Mouse (Mus musculus) 3134 (cell line): ENCODE measurements around the gene Fnbp1.

Experiments
- DNase-seq: peaks from one replicate; pipeline ENCODE4 v3.0.0-alpha.2; 2011; ENCODE audit warnings: low spot score; ENCODE audit not compliant: insufficient read length; ENCODE audit errors: extremely low read depth

Fnbp1 gene

GRCm38 (mm10) chr2:31075836-31076235, 66.0 kb downstream of the Fnbp1 start:
- no peak for DNase-seq

GRCm38 (mm10) chr2:31075168-31075567, 66.6 kb downstream of the Fnbp1 start:
- no peak for DNase-seq

- no peak for DNase-seq
Measured at GRCm38 (mm10) chr2:31069506-31069905, 72.3 kb downstream of the Fnbp1 start.

GRCm38 (mm10) chr2:31069114-31069445, 72.7 kb downstream of the Fnbp1 start:
- DNase-seq = no peak

GRCm38 (mm10) chr2:31068246-31069113, 73.3 kb downstream of the Fnbp1 start:
- peak; percentile 69 for DNase-seq

GRCm38 (mm10) chr2:31067696-31068245, 74.0 kb downstream of the Fnbp1 start:
- DNase-seq = no peak

- no peak for DNase-seq
Measured at GRCm38 (mm10) chr2:31067059-31067595, 74.7 kb downstream of the Fnbp1 start.

GRCm38 (mm10) chr2:31066019-31066789, 75.6 kb downstream of the Fnbp1 start:
- no peak for DNase-seq

- DNase-seq = peak; percentile 24
Measured at GRCm38 (mm10) chr2:31061868-31062628, 79.8 kb downstream of the Fnbp1 start.

GRCm38 (mm10) chr2:31060787-31061730, 80.7 kb downstream of the Fnbp1 start:
- no peak for DNase-seq

GRCm38 (mm10) chr2:31060271-31060670, 81.5 kb downstream of the Fnbp1 start:
- DNase-seq = no peak

GRCm38 (mm10) chr2:31058443-31058842, 83.4 kb downstream of the Fnbp1 start:
- no peak for DNase-seq

GRCm38 (mm10) chr2:31057549-31058177, 84.1 kb downstream of the Fnbp1 start:
- DNase-seq = no peak

GRCm38 (mm10) chr2:31056070-31056469, 85.7 kb downstream of the Fnbp1 start:
- no peak for DNase-seq

- DNase-seq = no peak
Measured at GRCm38 (mm10) chr2:31053851-31054340, 87.9 kb downstream of the Fnbp1 start.

- DNase-seq = no peak
Measured at GRCm38 (mm10) chr2:31053426-31053825, 88.4 kb downstream of the Fnbp1 start.

- no peak for DNase-seq
Measured at GRCm38 (mm10) chr2:31052441-31052840, 89.4 kb downstream of the Fnbp1 start.

- DNase-seq = no peak
Measured at GRCm38 (mm10) chr2:31048037-31048436, 93.8 kb downstream of the Fnbp1 start.

GRCm38 (mm10) chr2:31043856-31044255, 98.0 kb downstream of the Fnbp1 start:
- DNase-seq = no peak
